Mouse (Mus musculus): ENCODE measurements around the gene Sec61a2.

Gene Sec61a2

GRCm38 (mm10) chr2:5894843-5895570 lies at the start of gene Sec61a2:
Gene Sec61a2, minus strand, starts transcription at chr2:5895432.
- peak; percentile 96 to 99 for DNase-seq

- DNase-seq, result no peak
Observed at GRCm38 (mm10) chr2:5943071-5943470, 47.8 kb upstream of the Sec61a2 start.

- DNase-seq, result peak; percentile 87 to 88
Observed at GRCm38 (mm10) chr2:5942416-5943032, 47.3 kb upstream of the Sec61a2 start, which contains the start of gene Dhtkd1. Gene Dhtkd1, minus strand, starts transcription at chr2:5942792.

GRCm38 (mm10) chr2:5941861-5942415 lies 46.7 kb upstream of the Sec61a2 start:
- no peak for DNase-seq

GRCm38 (mm10) chr2:5940936-5941335 lies 45.7 kb upstream of the Sec61a2 start:
- DNase-seq, result no peak

GRCm38 (mm10) chr2:5939911-5940310 lies 44.7 kb upstream of the Sec61a2 start:
- DNase-seq, result no peak

GRCm38 (mm10) chr2:5939319-5939718 lies 44.1 kb upstream of the Sec61a2 start:
- no peak for DNase-seq

GRCm38 (mm10) chr2:5936550-5936949 lies 41.3 kb upstream of the Sec61a2 start:
- DNase-seq, result no peak

- DNase-seq, result no peak
Observed at GRCm38 (mm10) chr2:5936068-5936467, 40.8 kb upstream of the Sec61a2 start.

GRCm38 (mm10) chr2:5934936-5935335 lies 39.7 kb upstream of the Sec61a2 start:
- no peak for DNase-seq

- no peak for DNase-seq
Observed at GRCm38 (mm10) chr2:5931938-5932337, 36.7 kb upstream of the Sec61a2 start.

- no peak for DNase-seq
Observed at GRCm38 (mm10) chr2:5930291-5931054, 35.2 kb upstream of the Sec61a2 start.

- no peak for DNase-seq
Observed at GRCm38 (mm10) chr2:5929793-5930192, 34.6 kb upstream of the Sec61a2 start.

GRCm38 (mm10) chr2:5927481-5927880 lies 32.2 kb upstream of the Sec61a2 start:
- no peak for DNase-seq

- DNase-seq, result no peak
Observed at GRCm38 (mm10) chr2:5923786-5924185, 28.6 kb upstream of the Sec61a2 start.

- no peak for DNase-seq
Observed at GRCm38 (mm10) chr2:5922823-5923222, 27.6 kb upstream of the Sec61a2 start.

GRCm38 (mm10) chr2:5911282-5911965 lies 16.2 kb upstream of the Sec61a2 start:
- no peak for DNase-seq

- peak in 1 of 2 experiments; percentile 59 for DNase-seq
Observed at GRCm38 (mm10) chr2:5906625-5907024, 11.4 kb upstream of the Sec61a2 start.

GRCm38 (mm10) chr2:5906092-5906491 lies 10.9 kb upstream of the Sec61a2 start:
- no peak for DNase-seq

- no peak for DNase-seq
Observed at GRCm38 (mm10) chr2:5900145-5900544, 4.9 kb upstream of the Sec61a2 start.

GRCm38 (mm10) chr2:5894296-5894695 lies 936 bp downstream of the Sec61a2 start:
- no peak for DNase-seq

GRCm38 (mm10) chr2:5889412-5889811 lies 5.8 kb downstream of the Sec61a2 start:
- DNase-seq, result no peak

- DNase-seq, result no peak
Observed at GRCm38 (mm10) chr2:5888865-5889264, 6.4 kb downstream of the Sec61a2 start.

All from kidney, adult 8-10 months (tissue).